Mouse (Mus musculus) heart, embryonic 13.5 days (tissue): ENCODE results near the gene Rhd. TPM values are rescaled to one million over a fixed set of nuclear protein-coding genes. Genes with fewer than 3 reads are reported as not detected.

Experiments used
- ATAC-seq: fragments of 200-750 bp; cut with Nextera tagmentation; 2 replicates; pipeline ENCODE4 v1.8.0; 2017; ENCODE audit warnings: moderate TSS enrichment; ENCODE audit not compliant: insufficient number of reproducible peaks, low FRiP score, low TSS enrichment; ENCODE audit errors: extremely low read depth
- H3K27ac ChIP-seq: fragments of 300-500 bp; sonication (generic); replicated peaks from 2 replicates; pipeline ENCODE4 v1.5.1; 2015; ENCODE audit warnings: moderate library complexity, mild to moderate bottlenecking, inconsistent platforms
- H3K27me3 ChIP-seq: fragments of 300-500 bp; sonication (generic); replicated peaks from 2 replicates; pipeline ENCODE4 v1.6.1; 2015; ENCODE audit warnings: mild to moderate bottlenecking, inconsistent platforms
- H3K36me3 ChIP-seq: fragments of 300-500 bp; sonication (generic); 2 replicates; pipeline ENCODE4 v1.6.1; 2015; ENCODE audit warnings: mild to moderate bottlenecking, inconsistent platforms
- H3K4me1 ChIP-seq: fragments of 300-500 bp; sonication (generic); 2 replicates; pipeline ENCODE4 v1.6.1; 2015; ENCODE audit warnings: inconsistent platforms
- H3K4me2 ChIP-seq: fragments of 300-500 bp; sonication (generic); 2 replicates; pipeline ENCODE4 v1.6.1; 2015; ENCODE audit warnings: inconsistent platforms, mild to moderate bottlenecking, moderate library complexity
- H3K4me3 ChIP-seq: fragments of 300-500 bp; sonication (generic); 2 replicates; pipeline ENCODE4 v1.5.1; 2015; ENCODE audit warnings: moderate library complexity, mild to moderate bottlenecking, inconsistent platforms
- H3K9ac ChIP-seq: fragments of 300-500 bp; sonication (generic); 2 replicates; pipeline ENCODE4 v1.6.1; 2015; ENCODE audit warnings: inconsistent platforms, mild to moderate bottlenecking, moderate library complexity
- H3K9me3 ChIP-seq: fragments of 300-500 bp; sonication (generic); 2 replicates; pipeline ENCODE4 v1.6.1; 2016; ENCODE audit warnings: inconsistent platforms
- WGBS: fragments of 180-500 bp; shearing (Covaris S2); methylation state at CpG from one replicate; pipeline ENCODE4 v1.1.7; 2015; ENCODE audit warnings: mixed read lengths; 5-methylcytosine and 5-hydroxymethylcytosine counted together
- polyA plus RNA-seq: library from polyadenylated mRNA; unstranded; fragments of >200 nt; fragmentation: Nextera tagmentation; extraction: Ambion mirVana; gene quantifications from 2 replicates; pipeline ENCODE4 v1.2.1, GENCODE M21; 2015

The Rhd gene
- polyA plus RNA-seq, 1 experiment from 2014 or later: 13.0 TPM

GRCm38 (mm10) chr4:134858494-134858893 is 5.8 kb upstream of the Rhd start:
- ATAC-seq: no peak

GRCm38 (mm10) chr4:134861884-134862283 is 2.5 kb upstream of the Rhd start:
- Histone ChIP-seq H3K9me3 (no peaks in the 10 kb centered on the region), H3K9ac (no peak overlapping the region), H3K27me3 (0 out of 2 replicates have a peak, but pooled peaks cover 8% of the 10 kb centered on the region), H3K4me2 (no peak overlapping the region), H3K27ac (no peak overlapping the region), H3K36me3 (no peaks in the 10 kb centered on the region), H3K4me3 (no peak overlapping the region), H3K4me1 (peaks cover 11% of the 10 kb centered on the region; the same call in 1 of the 2 replicates)
- WGBS: 72% methylated on average over 6 of the region's 6 CpGs
- no peak for ATAC-seq

More at GRCm38 (mm10) chr4:134858494-134858893, 5.8 kb upstream of the Rhd start:
- Histone ChIP-seq H3K27me3 (peaks cover 29% of the 10 kb centered on the region), H3K36me3 (no peaks in the 10 kb centered on the region), H3K4me3 (no peak overlapping the region), H3K9ac (no peak overlapping the region), H3K9me3 (no peaks in the 10 kb centered on the region), H3K4me2 (no peak overlapping the region), H3K4me1 (peaks cover 14% of the 10 kb centered on the region), H3K27ac (no peak overlapping the region)
- WGBS: 81% methylated on average over 4 of the region's 4 CpGs

DNA sequence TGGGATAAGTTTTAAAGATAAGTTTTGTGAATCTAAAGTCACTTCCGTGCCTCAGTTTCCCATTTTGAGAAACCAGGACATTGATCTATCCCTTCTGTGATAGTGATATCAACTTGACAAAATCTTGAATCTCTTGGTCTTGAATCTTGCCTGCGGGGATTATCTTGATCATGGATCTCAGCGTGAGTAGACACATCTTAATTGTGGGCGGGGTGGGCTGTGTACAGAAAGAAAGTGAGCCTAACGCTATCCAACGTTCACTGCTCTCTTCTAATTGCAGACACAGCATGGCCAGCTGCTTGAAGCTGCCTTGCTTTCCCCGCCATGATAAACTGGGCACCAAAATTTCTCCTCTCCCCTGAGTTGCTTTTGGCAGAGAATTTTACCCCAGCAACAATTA is 1.3 kb upstream of the Rhd start:
- H3K4me1 ChIP-seq: peaks cover 11% of the 10 kb centered on the region; the same call in 1 of the 2 replicates
- H3K4me3 ChIP-seq: no peak overlapping the region
- no peak overlapping the region for H3K27ac ChIP-seq
- no peak for ATAC-seq
- no peaks in the 10 kb centered on the region for H3K36me3 ChIP-seq
- no peaks in the 10 kb centered on the region for H3K9me3 ChIP-seq
- no peak overlapping the region for H3K4me2 ChIP-seq
- H3K27me3 ChIP-seq: peaks cover 15% of the 10 kb centered on the region
- WGBS: 78% methylated on average over 7 of the region's 7 CpGs
- no peak overlapping the region for H3K9ac ChIP-seq

DNA sequence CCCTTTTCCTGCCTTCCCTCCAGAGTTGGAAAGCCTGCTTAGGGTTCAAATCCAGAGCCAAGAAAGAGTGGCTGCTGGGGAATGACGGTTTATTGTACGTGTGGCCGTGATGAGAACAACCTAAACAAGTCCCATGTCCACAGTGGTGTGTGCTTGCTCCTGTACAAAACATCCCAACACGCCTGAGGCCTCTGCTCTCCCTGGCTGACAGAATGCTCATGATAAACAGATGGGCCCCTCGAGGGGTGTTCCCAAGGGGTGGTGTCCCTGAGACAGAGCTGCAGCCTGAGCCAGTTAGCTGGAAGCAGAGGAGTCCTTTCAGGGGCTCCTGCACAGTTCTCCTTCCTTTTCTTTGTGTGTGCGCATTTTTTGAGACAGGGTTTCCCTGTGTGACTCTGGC is 1.0 kb downstream of the Rhd start:
- peak overlapping the region; percentile 52; the same call in 1 of the 2 replicates for H3K27ac ChIP-seq
- no peaks in the 10 kb centered on the region for H3K9me3 ChIP-seq
- no peaks in the 10 kb centered on the region for H3K36me3 ChIP-seq
- no peak for ATAC-seq
- WGBS: 61% methylated on average over 6 of the region's 6 CpGs
- peak overlapping the region; percentile 64 for H3K4me2 ChIP-seq
- peaks cover 34% of the 10 kb centered on the region for H3K27me3 ChIP-seq
- H3K4me3 ChIP-seq: peak overlapping the region; percentile 35
- peaks cover 26% of the 10 kb centered on the region for H3K4me1 ChIP-seq
- H3K9ac ChIP-seq: peak overlapping the region; percentile 11; the same call in 1 of the 2 replicates

GRCm38 (mm10) chr4:134865789-134866188 is 1.5 kb downstream of the Rhd start:
- ATAC-seq: no peak
- Histone ChIP-seq H3K9me3 (no peaks in the 10 kb centered on the region), H3K27ac (0 out of 2 replicates have a peak overlapping the region, but pooled peaks have one; percentile 12), H3K4me1 (peaks cover 29% of the 10 kb centered on the region), H3K36me3 (no peaks in the 10 kb centered on the region), H3K27me3 (peaks cover 37% of the 10 kb centered on the region), H3K4me2 (peak overlapping the region; percentile 64), H3K9ac (no peak overlapping the region; the same call in 1 of the 2 replicates), H3K4me3 (peak overlapping the region; percentile 35)
- 79% methylated on average over 5 of the region's 5 CpGs for WGBS

GRCm38 (mm10) chr4:134867213-134867612 is 2.9 kb downstream of the Rhd start:
- ATAC-seq: no peak
- peak overlapping the region; percentile 64 for H3K4me2 ChIP-seq

GRCm38 (mm10) chr4:134867661-134868060 is 3.3 kb downstream of the Rhd start:
- H3K9me3 ChIP-seq: no peaks in the 10 kb centered on the region
- peaks cover 39% of the 10 kb centered on the region for H3K27me3 ChIP-seq
- H3K27ac ChIP-seq: no peak overlapping the region
- H3K4me3 ChIP-seq: no peak overlapping the region
- ATAC-seq: no peak
- H3K9ac ChIP-seq: no peak overlapping the region
- H3K36me3 ChIP-seq: no peaks in the 10 kb centered on the region
- peaks cover 29% of the 10 kb centered on the region for H3K4me1 ChIP-seq
- WGBS: 81% methylated on average over 8 of the region's 8 CpGs
- peak overlapping the region; percentile 64 for H3K4me2 ChIP-seq

More at GRCm38 (mm10) chr4:134867213-134867612, 2.9 kb downstream of the Rhd start:
- WGBS: 87% methylated on average over 8 of the region's 8 CpGs
- peaks cover 37% of the 10 kb centered on the region for H3K27me3 ChIP-seq
- peak overlapping the region; percentile 9; the same call in 1 of the 2 replicates for H3K4me3 ChIP-seq
- no peaks in the 10 kb centered on the region for H3K9me3 ChIP-seq
- H3K9ac ChIP-seq: no peak overlapping the region
- H3K4me1 ChIP-seq: peaks cover 29% of the 10 kb centered on the region
- H3K27ac ChIP-seq: no peak overlapping the region
- H3K36me3 ChIP-seq: no peaks in the 10 kb centered on the region

GRCm38 (mm10) chr4:134868065-134868464 is 3.7 kb downstream of the Rhd start:
- Histone ChIP-seq H3K9me3 (no peaks in the 10 kb centered on the region), H3K27me3 (peaks cover 39% of the 10 kb centered on the region), H3K36me3 (no peaks in the 10 kb centered on the region), H3K4me2 (peak overlapping the region; percentile 64), H3K4me1 (peaks cover 29% of the 10 kb centered on the region), H3K9ac (no peak overlapping the region), H3K27ac (0 out of 2 replicates have a peak overlapping the region, but pooled peaks have one; percentile 57), H3K4me3 (peak overlapping the region; percentile 11; the same call in 1 of the 2 replicates)
- no peak for ATAC-seq
- WGBS: 82% methylated on average over 10 of the region's 10 CpGs

- H3K9me3 ChIP-seq: no peaks in the 10 kb centered on the region
- H3K4me3 ChIP-seq: peak overlapping the region; percentile 37
- no peak for ATAC-seq
These were observed 4.2 kb downstream of the Rhd start for GRCm38 (mm10) chr4:134868490-134868889.

DNA sequence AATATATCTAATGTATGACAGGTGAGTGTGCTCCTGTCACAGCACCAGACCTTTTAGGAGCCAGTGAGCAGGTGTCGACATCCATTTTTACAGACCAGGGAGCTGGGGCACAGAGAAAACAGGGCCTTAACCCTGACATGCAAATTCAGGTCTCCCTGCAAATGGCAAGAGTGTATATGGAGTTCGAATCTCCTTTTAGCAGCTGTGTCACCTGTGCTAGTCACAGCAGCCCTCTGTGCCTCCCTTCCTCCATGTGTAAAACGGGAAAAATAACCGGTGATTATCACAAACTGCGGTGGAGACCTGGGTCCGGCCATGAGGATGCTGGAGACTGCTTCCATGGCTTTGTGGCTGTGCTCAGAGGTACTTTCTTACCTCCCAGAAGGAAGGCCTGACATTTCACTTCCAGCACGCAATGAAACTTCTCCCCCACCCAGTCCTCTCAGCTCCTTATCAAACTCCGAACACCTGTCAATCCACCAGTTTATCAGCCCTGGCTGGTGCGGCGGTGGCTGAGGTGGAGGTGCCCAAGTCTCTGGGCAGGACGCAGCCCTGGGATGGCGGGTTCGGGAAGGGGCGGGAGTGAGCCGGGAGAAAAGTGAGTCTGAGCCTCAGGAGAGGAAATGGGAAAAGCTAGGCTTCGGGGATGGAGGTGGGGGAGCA is 4.9 kb downstream of the Rhd start:
- H3K36me3 ChIP-seq: no peaks in the 10 kb centered on the region
- peak overlapping the region; percentile 58 for H3K9ac ChIP-seq
- H3K9me3 ChIP-seq: no peaks in the 10 kb centered on the region
- H3K4me1 ChIP-seq: peaks cover 25% of the 10 kb centered on the region
- peak overlapping the region; percentile 64 for H3K4me2 ChIP-seq
- H3K4me3 ChIP-seq: peak overlapping the region; percentile 37
- H3K27me3 ChIP-seq: peaks cover 39% of the 10 kb centered on the region
- ATAC-seq: peak; percentile 48
- 6% methylated on average over 16 of the region's 16 CpGs for WGBS
- H3K27ac ChIP-seq: peak overlapping the region; percentile 57

More at GRCm38 (mm10) chr4:134868490-134868889, 4.2 kb downstream of the Rhd start:
- peak overlapping the region; percentile 64 for H3K4me2 ChIP-seq
- H3K27me3 ChIP-seq: peaks cover 39% of the 10 kb centered on the region
- 19% methylated on average over 9 of the region's 9 CpGs for WGBS
- peak overlapping the region; percentile 57; the same call in 1 of the 2 replicates for H3K27ac ChIP-seq
- no peaks in the 10 kb centered on the region for H3K36me3 ChIP-seq
- 0 out of 2 replicates have a peak overlapping the region, but pooled peaks have one; percentile 58 for H3K9ac ChIP-seq
- H3K4me1 ChIP-seq: peaks cover 29% of the 10 kb centered on the region

GRCm38 (mm10) chr4:134869815-134870375 is 5.6 kb downstream of the Rhd start:
- WGBS: 53% methylated on average over 7 of the region's 7 CpGs
- H3K27ac ChIP-seq: 0 out of 2 replicates have a peak overlapping the region, but pooled peaks have one; percentile 57
- H3K4me1 ChIP-seq: peaks cover 21% of the 10 kb centered on the region

More at GRCm38 (mm10) chr4:134869815-134870375, 5.6 kb downstream of the Rhd start:
- Histone ChIP-seq H3K9ac (peak overlapping the region; percentile 58), H3K4me2 (peak overlapping the region; percentile 64), H3K36me3 (no peaks in the 10 kb centered on the region), H3K27me3 (peaks cover 39% of the 10 kb centered on the region), H3K9me3 (no peaks in the 10 kb centered on the region), H3K4me3 (peak overlapping the region; percentile 37)
- ATAC-seq: no peak
